Mouse (Mus musculus) thymus, adult 2 months (tissue): ENCODE results near the gene Endog. TPM values are rescaled to one million over a fixed set of nuclear protein-coding genes. Genes with fewer than 3 reads are reported as not detected.
A peak's percentile ranks its signal among the peaks of the same experiment; 100 is the strongest.
"Not testable (repeated sequence)": the region's sequence is repeated elsewhere in the genome, so short reads cannot be mapped to it uniquely, and the experiment has no call there.

Source experiments
- DNase-seq: peaks from one replicate; pipeline ENCODE4 v3.0.0; 2021
- H3K27ac ChIP-seq: fragments of 200-500 bp; 2 replicates; pipeline ENCODE4 v1.5.1; 2012; ENCODE audit warnings: low read length, control low read depth; ENCODE audit not compliant: control insufficient read depth, insufficient read depth
- H3K27me3 ChIP-seq: fragments of 200-500 bp; 2 replicates; pipeline ENCODE4 v1.6.1; 2012; ENCODE audit warnings: mild to moderate bottlenecking, low read length, moderate library complexity, mixed read lengths; ENCODE audit not compliant: control insufficient read depth, insufficient read depth
- H3K36me3 ChIP-seq: fragments of 200-500 bp; 2 replicates; pipeline ENCODE4 v1.6.1; 2012; ENCODE audit warnings: mild to moderate bottlenecking, low read length, moderate library complexity; ENCODE audit not compliant: control insufficient read depth, insufficient read depth
- H3K4me1 ChIP-seq: fragments of 200-500 bp; replicated peaks from 2 replicates; pipeline ENCODE4 v1.6.1; 2012; ENCODE audit warnings: low read length; ENCODE audit not compliant: control insufficient read depth, insufficient read depth
- H3K4me3 ChIP-seq: fragments of 200-500 bp; 2 replicates; pipeline ENCODE4 v1.5.1; 2012; ENCODE audit warnings: mild to moderate bottlenecking, low read length, control low read depth, moderate library complexity; ENCODE audit not compliant: control insufficient read depth, insufficient read depth
- CTCF ChIP-seq: fragments of 200-500 bp; IDR thresholded peaks from 2 replicates; pipeline ENCODE4 v1.5.1; 2012; ENCODE audit warnings: mild to moderate bottlenecking, control low read depth, low read length, moderate library complexity, borderline replicate concordance; ENCODE audit not compliant: control insufficient read depth, poor library complexity, insufficient read depth; ENCODE audit errors: extremely low read depth
- POLR2A ChIP-seq: fragments of 200-500 bp; IDR thresholded peaks from 2 replicates; pipeline ENCODE4 v1.6.1; 2012; ENCODE audit warnings: mild to moderate bottlenecking, low read length, control low read depth, moderate library complexity; ENCODE audit not compliant: control insufficient read depth, poor library complexity, insufficient read depth; ENCODE audit errors: extremely low read depth
- WGBS: fragments of 180-500 bp; shearing (Covaris S2); methylation state at CpG from one replicate; pipeline ENCODE4 v1.1.7; 2018; 5-methylcytosine and 5-hydroxymethylcytosine counted together
- polyA plus RNA-seq: library from polyadenylated mRNA; depleted of rRNA; stranded (reverse); fragments of >200 nt; gene quantifications from 2 replicates; pipeline ENCODE4 v1.2.3, GENCODE M21; 2012

The Endog gene
- polyA plus RNA-seq, 1 experiment = 37.8 TPM

DNA sequence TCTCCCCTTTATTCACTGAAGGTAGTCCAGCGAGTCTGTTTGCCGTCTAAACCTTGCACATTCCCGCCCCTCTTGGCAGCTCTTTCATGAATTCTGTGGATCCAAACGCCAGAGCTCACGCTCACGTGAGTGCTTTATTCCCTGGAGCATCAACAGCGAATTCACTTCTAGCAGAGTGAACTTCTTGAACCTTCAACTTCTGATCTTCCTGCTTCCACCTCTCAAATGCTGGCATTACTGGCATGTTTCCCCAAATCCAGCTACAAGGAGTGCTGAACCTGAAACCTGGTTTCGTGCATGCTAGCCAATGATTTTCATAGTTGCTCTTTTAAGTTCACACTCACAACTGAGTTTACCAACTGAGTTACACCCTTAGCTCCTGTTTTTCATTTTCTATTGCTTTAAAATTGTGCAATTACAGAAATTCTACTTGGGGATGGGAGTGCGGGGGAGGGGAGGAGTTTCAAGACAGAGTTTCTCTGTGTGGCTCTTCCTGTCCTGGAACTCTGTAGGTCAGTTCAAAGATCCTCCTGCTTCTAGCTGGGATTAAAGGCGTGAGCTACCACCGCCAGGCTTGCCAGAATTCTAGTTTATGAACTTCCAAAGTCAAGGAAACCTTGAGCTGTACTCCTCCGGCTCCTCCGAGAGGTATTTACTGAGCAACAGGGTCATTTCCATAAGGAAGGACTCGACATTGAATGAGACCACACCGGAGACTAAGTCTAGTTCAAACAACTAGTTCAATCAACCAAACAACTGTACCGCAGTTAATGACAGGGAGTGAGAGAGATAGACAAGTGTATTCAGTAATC lies 38.3 kb upstream of the Endog start:
- WGBS = 46% methylated on average over 16 of the region's 16 CpGs
- H3K27me3 ChIP-seq = no peaks in the 10 kb centered on the region
- peak overlapping the region; percentile 16; the same call in 1 of the 2 replicates for H3K4me3 ChIP-seq
- H3K36me3 ChIP-seq = peaks cover 8% of the 10 kb centered on the region
- DNase-seq = no peak
- peaks cover 15% of the 10 kb centered on the region for H3K4me1 ChIP-seq
- TF ChIP-seq CTCF = no peak
- TF ChIP-seq POLR2A = no peak
- H3K27ac ChIP-seq = 0 out of 2 replicates have a peak overlapping the region, but pooled peaks have one; percentile 16

DNA sequence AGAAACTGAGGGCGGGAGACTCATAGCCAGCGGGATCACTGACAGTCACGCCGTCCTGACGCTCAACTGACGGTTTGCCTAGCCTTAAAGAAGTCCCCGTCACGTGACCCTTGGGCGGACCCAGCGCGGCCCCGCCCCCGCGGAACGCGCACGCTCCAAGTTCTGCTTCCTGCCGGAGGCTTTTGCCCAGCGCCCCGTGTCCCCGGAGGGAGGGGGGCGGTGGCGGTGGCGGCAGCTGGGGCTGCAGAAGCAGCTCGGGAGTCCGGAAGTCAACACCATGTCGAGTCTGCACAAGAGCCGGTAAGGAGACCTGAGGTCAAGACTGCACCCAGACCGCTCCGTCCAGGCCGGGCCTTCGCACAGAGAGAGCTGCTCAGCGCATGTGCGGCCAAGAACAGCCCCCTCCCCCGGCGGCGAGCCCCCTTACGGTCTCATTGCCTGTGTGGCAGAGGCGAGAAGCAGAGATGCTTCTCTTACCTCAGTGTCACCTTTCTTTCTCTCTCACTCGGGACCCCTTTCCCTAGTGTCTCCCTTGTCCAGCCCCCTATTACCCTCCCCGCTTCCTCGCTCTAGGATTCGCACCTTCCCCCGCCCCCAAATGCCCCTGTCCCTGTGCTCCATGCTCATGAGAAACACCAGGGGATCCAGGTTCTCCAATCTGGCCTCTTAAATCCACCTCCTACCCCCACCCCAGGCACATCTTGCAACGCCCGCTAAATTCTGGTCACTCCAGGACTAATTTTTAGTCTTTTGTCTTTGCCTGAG lies 37.5 kb upstream of the Endog start, which contains the start of gene Tbc1d13:
Gene Tbc1d13, plus strand, starts transcription at position 134 of the 765 bp plus-strand sequence.
- TF ChIP-seq POLR2A (peak; percentile 92), CTCF (peak; percentile 42; the same call in 1 of the 2 replicates)
- H3K4me1 ChIP-seq = peaks cover 15% of the 10 kb centered on the region
- H3K27ac ChIP-seq = peak within 1 kb of the TSS; percentile 49
- under 1% methylated on average over 45 of the region's 46 CpGs for WGBS
- peaks cover 8% of the 10 kb centered on the region for H3K36me3 ChIP-seq
- peak within 1 kb of the TSS; percentile 90 for H3K4me3 ChIP-seq
- no peaks in the 10 kb centered on the region for H3K27me3 ChIP-seq
- peak; percentile 99 for DNase-seq

- Histone ChIP-seq H3K4me1 (peaks cover 15% of the 10 kb centered on the region), H3K27ac (peak overlapping the region; percentile 49; the same call in 1 of the 2 replicates), H3K4me3 (peak overlapping the region; percentile 90), H3K27me3 (no peaks in the 10 kb centered on the region), H3K36me3 (peaks cover 8% of the 10 kb centered on the region)
- TF ChIP-seq CTCF = no peak
- no peak for TF ChIP-seq POLR2A
- no peak for DNase-seq
- WGBS = 12% methylated on average over 6 of the region's 6 CpGs
Observed at GRCm38 (mm10) chr2:30134378-30134711, 36.9 kb upstream of the Endog start.

DNA sequence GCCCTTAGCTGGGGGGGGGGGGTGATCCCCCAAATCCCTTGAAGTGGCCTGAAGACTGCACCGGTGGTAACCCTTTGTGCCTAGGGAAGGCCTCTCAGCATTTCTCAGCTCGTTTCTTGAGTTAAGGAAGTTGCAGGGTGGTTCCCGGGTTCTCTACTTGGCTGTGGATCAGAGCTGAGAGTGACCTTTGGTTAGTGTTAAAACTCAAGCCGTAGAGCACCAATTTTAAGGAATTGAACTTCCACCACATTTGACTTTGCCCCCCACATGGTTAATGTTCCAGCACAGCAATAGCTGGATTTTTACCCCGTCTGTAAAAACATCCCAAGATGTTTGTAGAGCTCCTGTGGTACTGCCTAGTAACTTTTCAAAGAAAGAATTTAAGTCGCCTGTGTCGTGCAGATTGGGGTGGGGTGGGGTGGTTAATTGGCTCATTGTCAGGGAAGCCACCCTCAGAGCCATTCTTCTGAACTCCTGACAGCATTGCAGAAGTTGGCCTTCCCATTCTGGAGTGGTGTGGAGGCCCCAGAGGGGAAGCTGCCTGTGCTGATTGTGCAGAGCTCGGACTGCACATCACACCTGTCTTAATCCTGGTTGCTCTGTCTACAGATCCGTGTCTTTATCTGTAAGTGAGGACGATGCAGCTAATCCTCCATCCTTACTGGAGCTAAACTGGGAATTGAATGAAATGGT lies 36.2 kb upstream of the Endog start:
- TF ChIP-seq POLR2A (no peak), CTCF (no peak)
- Histone ChIP-seq H3K4me1 (peaks cover 15% of the 10 kb centered on the region), H3K27ac (no peak overlapping the region; the same call in 1 of the 2 replicates), H3K27me3 (no peaks in the 10 kb centered on the region), H3K4me3 (no peak overlapping the region), H3K36me3 (peaks cover 9% of the 10 kb centered on the region)
- WGBS = 59% methylated on average over 10 of the region's 10 CpGs
- DNase-seq = no peak

GRCm38 (mm10) chr2:30136458-30136857 lies 34.8 kb upstream of the Endog start:
- no peak for TF ChIP-seq CTCF
- no peak for TF ChIP-seq POLR2A
- WGBS = 95% methylated on average over 10 of the region's 10 CpGs
- DNase-seq = no peak

GRCm38 (mm10) chr2:30140021-30140420 lies 31.3 kb upstream of the Endog start:
- 99% methylated on average over 4 of the region's 4 CpGs for WGBS

More at GRCm38 (mm10) chr2:30136458-30136857, 34.8 kb upstream of the Endog start:
- H3K36me3 ChIP-seq = peaks cover 19% of the 10 kb centered on the region
- no peak overlapping the region for H3K4me3 ChIP-seq
- H3K27ac ChIP-seq = no peak overlapping the region
- peaks cover 15% of the 10 kb centered on the region for H3K4me1 ChIP-seq
- no peaks in the 10 kb centered on the region for H3K27me3 ChIP-seq

More at GRCm38 (mm10) chr2:30140021-30140420, 31.3 kb upstream of the Endog start:
- DNase-seq, H3K4me3 ChIP-seq, H3K4me1 ChIP-seq, H3K27ac ChIP-seq, H3K27me3 ChIP-seq: not testable (repeated sequence)
- peaks cover 32% of the 10 kb centered on the region for H3K36me3 ChIP-seq
